Mouse (Mus musculus) granulocyte monocyte progenitor cell, adult 5-6 weeks (primary cell): ENCODE data around the gene Uba6. TPM values are rescaled to one million over a fixed set of nuclear protein-coding genes. Genes with fewer than 3 reads are reported as not detected.

Source experiments
- ATAC-seq: replicated peaks from 2 replicates; pipeline ENCODE4 v1.8.0; 2016; ENCODE audit warnings: mild to moderate bottlenecking, moderate TSS enrichment, inconsistent platforms; ENCODE audit not compliant: poor library complexity, severe bottlenecking
- total RNA-seq, 2 experiments: library from RNA; stranded (forward) in 1 of 2; stranded (reverse) in 1 of 2; fragments of 200-712, 200-1000 nt in 1 of 2; fragments of >200 nt in 1 of 2; fragmentation: Nextera tagmentation in 1 of 2; gene quantifications; 2 replicates each; pipeline ENCODE4 v1.2.3; 2014 to 2017

The Uba6 gene
- total RNA-seq (2014; fragmentation: Nextera tagmentation) (14.7 and 24.4 TPM in 2 replicates), total RNA-seq (2017) (16.1 and 21.5 TPM in 2 replicates)

GRCm38 (mm10) chr5:86172449-86173161 lies at the start of gene Uba6:
Gene Uba6 (minus strand): TSS chr5:86172803.
- ATAC-seq = peak; percentile 97

- ATAC-seq = no peak
These were observed 25.2 kb upstream of the Uba6 start, which contains the start of gene Gnrhr for GRCm38 (mm10) chr5:86197801-86198200. Gene Gnrhr (minus strand): TSS chr5:86197901.

- ATAC-seq = peak; percentile 41; the same call in 1 of the 2 replicates
These were observed 18.8 kb upstream of the Uba6 start for GRCm38 (mm10) chr5:86191356-86191755.

- peak; percentile 73 for ATAC-seq
These were observed 18.2 kb upstream of the Uba6 start for GRCm38 (mm10) chr5:86190770-86191169.

- peak; percentile 97 for ATAC-seq
These were observed 17.7 kb upstream of the Uba6 start for GRCm38 (mm10) chr5:86190290-86190689.

GRCm38 (mm10) chr5:86187441-86187840 lies 14.8 kb upstream of the Uba6 start:
- no peak for ATAC-seq

- no peak for ATAC-seq
These were observed 1.2 kb upstream of the Uba6 start for GRCm38 (mm10) chr5:86173778-86174177.

- ATAC-seq = no peak
These were observed 535 bp downstream of the Uba6 start for GRCm38 (mm10) chr5:86172088-86172448.

GRCm38 (mm10) chr5:86129828-86130227 lies 42.8 kb downstream of the Uba6 start:
- ATAC-seq = peak; percentile 89

GRCm38 (mm10) chr5:86128749-86129148 lies 43.9 kb downstream of the Uba6 start:
- ATAC-seq = no peak

- peak; percentile 50 for ATAC-seq
These were observed 54.0 kb downstream of the Uba6 start for GRCm38 (mm10) chr5:86118457-86119094.

- ATAC-seq = no peak
These were observed 58.6 kb downstream of the Uba6 start for GRCm38 (mm10) chr5:86113997-86114396.

GRCm38 (mm10) chr5:86113037-86113436 lies 59.6 kb downstream of the Uba6 start:
- no peak for ATAC-seq

- no peak for ATAC-seq
These were observed 61.5 kb downstream of the Uba6 start for GRCm38 (mm10) chr5:86111074-86111473.

GRCm38 (mm10) chr5:86106610-86107009 lies 66.0 kb downstream of the Uba6 start:
- ATAC-seq = no peak

- ATAC-seq = no peak
These were observed 70.4 kb downstream of the Uba6 start for GRCm38 (mm10) chr5:86102176-86102575.

- ATAC-seq = peak; percentile 88
These were observed 72.0 kb downstream of the Uba6 start for GRCm38 (mm10) chr5:86100621-86101020.

GRCm38 (mm10) chr5:86098988-86099387 lies 73.6 kb downstream of the Uba6 start:
- peak; percentile 82 for ATAC-seq

- ATAC-seq = no peak
These were observed 77.8 kb downstream of the Uba6 start for GRCm38 (mm10) chr5:86094754-86095153.

- ATAC-seq = peak; percentile 80
These were observed 85.9 kb downstream of the Uba6 start for GRCm38 (mm10) chr5:86086751-86087150.

GRCm38 (mm10) chr5:86084979-86085378 lies 87.6 kb downstream of the Uba6 start:
- ATAC-seq = peak; percentile 98

- ATAC-seq = no peak
These were observed 88.6 kb downstream of the Uba6 start for GRCm38 (mm10) chr5:86083987-86084386.
